Mouse (Mus musculus): ENCODE data around the gene Ppp1r12c. TPM values are rescaled to one million over a fixed set of nuclear protein-coding genes. Genes with fewer than 3 reads are reported as not detected.

Gene Ppp1r12c
- total RNA-seq, 2 experiments from 2014 or later: 154 TPM

DNA sequence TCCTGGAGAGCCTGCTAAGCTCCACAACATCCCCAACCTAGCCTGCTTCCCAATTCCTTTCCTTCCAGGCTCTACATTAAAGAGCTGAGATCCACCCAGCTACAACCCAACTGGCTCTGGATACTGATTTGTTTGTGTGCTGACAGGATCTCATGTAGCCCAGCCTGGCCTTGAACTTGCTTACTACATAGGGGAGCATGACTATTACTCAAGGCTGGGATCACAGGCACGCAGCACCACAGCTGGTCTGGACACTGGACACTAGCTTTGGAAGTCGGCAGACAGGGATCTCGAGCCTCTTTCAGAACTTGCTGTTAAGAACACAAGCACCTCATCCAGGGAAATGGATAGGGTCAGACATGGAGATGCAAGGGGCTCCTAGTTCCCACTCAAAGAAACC, 5.0 kb downstream of the Ppp1r12c start:
- DNase-seq (ENCODE audit: low spot score in 2 of 2): no peak

GRCm38 (mm10) chr7:4493991-4494390, 7.5 kb downstream of the Ppp1r12c start:
- no peak for DNase-seq (ENCODE audit: low spot score in 2 of 2)

DNA sequence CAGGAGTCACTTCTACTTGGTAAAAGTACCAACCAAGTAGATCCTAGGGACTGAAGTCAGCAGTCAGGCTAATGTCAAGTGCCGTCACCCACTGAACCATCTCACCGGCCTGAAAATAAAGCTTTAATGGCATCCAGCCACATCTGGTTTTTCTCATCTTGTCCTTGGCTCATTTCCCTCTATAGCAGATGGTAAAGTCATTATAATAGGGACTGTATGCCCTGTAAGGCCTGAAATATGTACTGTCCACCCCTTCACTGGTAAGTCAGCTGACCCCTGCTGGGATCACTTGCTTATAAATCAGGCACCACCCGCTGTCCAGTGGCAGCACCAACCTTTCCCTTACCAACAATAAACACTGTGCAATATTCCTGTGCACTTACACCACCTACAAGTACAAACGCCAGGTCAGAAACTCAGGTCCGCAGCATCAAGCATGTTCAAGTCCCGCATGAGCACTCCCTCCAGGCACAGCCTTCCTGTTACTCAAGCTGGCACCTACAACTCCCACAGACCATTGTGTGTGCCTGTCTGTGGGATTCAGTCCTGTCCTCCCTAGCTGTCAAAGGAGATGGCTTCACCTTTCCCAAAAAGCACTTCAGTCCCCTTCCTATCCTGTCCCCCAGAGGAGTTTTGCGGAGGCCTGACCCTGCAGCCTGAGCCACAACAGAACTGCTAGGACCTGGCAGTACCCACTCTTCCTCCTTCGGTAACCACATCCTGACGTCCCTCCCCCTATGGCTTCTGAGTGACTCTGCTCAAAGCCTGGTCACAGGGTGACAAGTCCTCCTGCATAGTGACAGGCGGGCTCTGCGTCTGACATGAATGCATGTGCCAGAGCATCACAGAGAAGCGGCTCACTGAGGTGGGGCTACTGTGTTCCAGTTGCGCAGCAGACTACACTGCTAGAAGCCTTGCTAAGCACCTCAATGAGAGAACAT, 8.9 kb downstream of the Ppp1r12c start:
- no peak for DNase-seq (ENCODE audit: low spot score in 2 of 2)

GRCm38 (mm10) chr7:4491308-4491707, 10.2 kb downstream of the Ppp1r12c start:
- no peak for DNase-seq (ENCODE audit: low spot score in 2 of 2)

DNA sequence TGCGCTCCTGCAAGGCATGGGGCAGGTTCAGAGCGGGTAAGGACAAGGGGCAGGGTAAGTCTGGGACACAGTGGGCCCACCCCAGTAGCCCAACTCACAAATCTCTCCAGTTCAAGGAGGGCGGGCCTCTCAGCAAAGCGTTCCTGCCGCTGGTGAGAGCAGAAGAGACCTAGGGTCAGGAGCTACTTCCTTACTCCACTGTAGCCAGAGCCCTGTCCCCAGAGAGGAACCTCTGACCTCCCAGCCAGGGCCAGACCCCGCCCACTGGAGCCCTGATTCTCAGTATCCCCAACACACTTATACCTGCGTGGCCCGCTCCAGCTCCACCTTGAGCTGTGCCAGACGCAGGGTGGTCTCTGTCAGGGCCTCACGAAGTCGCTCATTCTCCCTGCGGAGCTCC, 19.2 kb downstream of the Ppp1r12c start:
- DNase-seq (ENCODE audit: low spot score in 2 of 2): no peak

- peak in 1 of 2 experiments; percentile 52 for DNase-seq (ENCODE audit: low spot score in 2 of 2)
Measured at GRCm38 (mm10) chr7:4479674-4480073, 21.8 kb downstream of the Ppp1r12c start.

DNA sequence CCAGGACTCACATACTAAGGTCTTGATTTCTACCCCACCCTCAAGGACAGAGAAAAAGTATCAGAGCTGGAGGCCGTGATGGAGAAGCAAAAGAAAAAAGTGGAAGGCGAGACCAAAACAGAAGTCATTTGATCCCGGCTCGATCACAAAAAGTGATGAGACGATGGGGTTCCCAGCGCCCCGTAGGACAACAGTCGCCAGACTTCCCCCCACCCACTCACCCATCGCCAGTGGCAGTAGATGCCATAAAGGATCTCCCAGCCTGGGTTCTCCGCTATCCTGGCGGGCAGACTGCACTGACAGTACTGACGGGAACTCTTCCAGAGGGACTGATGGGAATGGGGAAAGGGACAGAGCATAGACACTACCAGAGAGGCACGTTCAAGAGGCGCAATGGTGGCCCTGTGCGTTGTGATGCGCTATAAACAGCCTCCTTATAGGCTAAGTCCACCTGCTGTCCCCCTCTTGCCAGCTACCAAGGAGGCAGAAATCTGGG, 22.6 kb downstream of the Ppp1r12c start:
- no peak for DNase-seq (ENCODE audit: low spot score in 2 of 2)

GRCm38 (mm10) chr7:4478021-4478795, 23.3 kb downstream of the Ppp1r12c start:
- DNase-seq (ENCODE audit: low spot score in 2 of 2): peak; percentile 54 to 65

- no peak for DNase-seq (ENCODE audit: low spot score in 2 of 2)
Measured at GRCm38 (mm10) chr7:4473940-4474339, 27.5 kb downstream of the Ppp1r12c start.

GRCm38 (mm10) chr7:4471179-4471555, 30.3 kb downstream of the Ppp1r12c start:
- peak; percentile 89 to 93 for DNase-seq (ENCODE audit: low spot score in 2 of 2)

- peak; percentile 66 to 73 for DNase-seq (ENCODE audit: low spot score in 2 of 2)
Measured at GRCm38 (mm10) chr7:4470275-4471178, 31.0 kb downstream of the Ppp1r12c start.

DNA sequence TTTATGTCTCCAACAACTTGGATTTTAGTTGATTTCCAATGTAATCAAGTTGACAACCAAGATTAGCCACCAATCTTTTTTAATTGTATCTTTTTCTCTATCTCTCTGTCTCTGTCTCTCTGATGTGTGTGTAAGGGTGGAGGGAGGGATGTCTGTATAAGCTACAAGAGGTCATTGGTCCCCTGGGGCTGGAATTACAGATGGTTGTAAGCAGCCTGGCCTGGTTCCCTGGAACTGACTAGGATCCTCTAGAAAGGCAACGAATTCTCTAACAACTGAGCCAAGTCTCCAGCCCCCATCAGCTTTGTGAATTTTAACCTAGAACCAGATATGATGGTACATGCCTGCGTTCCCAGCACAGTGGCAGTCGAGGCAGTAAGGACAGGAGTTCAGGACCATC, 33.7 kb downstream of the Ppp1r12c start:
- DNase-seq (ENCODE audit: low spot score in 2 of 2): no peak

DNA sequence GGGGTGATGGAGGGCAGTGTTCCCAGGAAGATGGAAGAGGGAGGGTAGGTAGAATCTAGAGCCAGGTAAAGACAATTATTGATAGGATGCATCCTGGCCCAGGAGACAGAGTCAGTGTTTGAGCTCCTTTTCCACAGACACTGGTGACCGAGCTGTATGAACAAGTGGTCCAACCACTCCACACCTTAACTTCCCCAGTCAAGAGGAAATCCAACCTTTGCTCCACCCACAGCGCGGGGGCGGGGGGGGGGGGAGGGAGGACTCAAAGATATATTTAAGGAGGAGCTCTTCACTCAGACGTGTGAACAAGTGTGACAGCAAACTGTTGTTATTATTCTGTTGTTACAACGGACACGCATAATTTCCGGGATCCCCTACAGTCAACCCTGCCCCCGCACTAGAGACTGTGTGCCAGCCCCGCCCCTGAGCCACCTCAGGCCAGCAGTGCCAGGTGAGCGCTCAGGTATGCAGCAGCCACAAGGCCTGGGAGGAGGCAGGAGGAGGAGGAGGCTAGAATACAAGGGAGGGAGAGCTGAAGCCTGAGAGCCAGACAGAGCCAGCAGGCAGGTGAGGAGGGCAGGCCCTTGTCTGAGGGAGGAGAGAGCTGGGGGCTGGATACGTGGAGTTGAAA, 37.2 kb downstream of the Ppp1r12c start:
- no peak for DNase-seq (ENCODE audit: low spot score in 2 of 2)

DNA sequence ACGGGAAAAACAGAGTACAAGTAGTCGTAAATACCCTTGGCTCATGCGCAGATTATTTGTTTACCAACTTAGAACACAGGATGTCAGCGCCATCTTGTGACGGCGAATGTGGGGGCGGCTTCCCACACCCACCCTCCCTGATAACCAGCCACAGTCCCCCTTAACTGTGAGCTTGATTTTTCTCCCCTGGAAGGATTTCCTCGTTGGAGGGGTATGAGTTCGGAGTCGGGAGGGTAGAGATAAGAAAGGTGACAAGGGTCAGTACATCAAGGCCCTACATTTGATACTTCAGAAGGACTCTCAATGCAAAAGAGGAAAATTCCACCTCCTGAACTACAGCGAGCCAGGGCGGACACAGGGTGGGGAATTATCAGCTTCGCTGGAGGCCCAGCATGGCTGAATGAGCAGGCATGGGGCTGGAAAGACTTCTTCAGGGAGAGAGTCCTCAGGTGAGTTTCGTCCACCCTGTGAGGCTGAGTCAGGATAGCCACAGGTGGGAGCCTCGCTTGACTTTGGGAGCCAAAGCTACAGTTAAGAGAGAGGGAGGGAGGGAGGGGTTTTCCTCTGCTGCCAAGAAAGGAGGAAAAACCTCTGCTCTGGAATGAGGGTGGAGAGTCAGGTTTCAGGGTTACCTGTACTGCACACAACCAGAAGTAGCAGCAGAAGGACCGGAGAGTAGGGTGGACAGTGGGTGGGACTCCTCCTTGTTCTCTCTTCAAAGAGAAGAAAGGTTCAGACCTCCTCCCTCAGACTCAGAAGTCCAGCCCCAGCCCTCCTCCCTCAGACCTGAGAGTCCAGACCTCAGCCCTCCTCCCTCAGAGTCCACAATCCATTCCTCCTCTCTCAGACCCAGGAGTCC, 40.7 kb downstream of the Ppp1r12c start, which contains the start of gene Eps8l1:
TSS of gene Eps8l1 (plus strand) at position 99 of the 859 bp plus-strand sequence.
- no peak for DNase-seq (ENCODE audit: low spot score in 2 of 2)

GRCm38 (mm10) chr7:4452644-4453043, 48.8 kb downstream of the Ppp1r12c start:
- no peak for DNase-seq (ENCODE audit: low spot score in 2 of 2)

GRCm38 (mm10) chr7:4449211-4449610, 52.3 kb downstream of the Ppp1r12c start:
- DNase-seq (ENCODE audit: low spot score in 2 of 2): no peak

DNA sequence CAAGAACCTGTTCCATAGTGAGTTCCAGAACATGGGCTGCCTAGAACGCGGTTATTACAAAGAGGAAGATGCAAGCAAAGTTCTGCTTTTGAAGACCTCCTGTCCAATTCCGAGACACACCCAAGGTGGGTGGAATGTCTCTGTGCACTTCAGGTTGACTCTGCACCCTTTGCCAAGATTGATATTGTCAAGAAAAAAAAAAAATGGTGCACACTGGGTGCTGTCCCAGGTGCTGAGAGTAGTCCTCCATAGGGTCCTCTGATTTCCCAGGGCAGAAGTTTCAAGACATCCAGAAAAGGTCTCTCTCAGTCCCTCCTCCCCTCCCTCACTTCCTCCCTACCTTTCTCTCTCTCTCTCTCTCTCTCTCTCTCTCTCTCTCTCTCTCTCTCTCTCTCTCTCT, 53.0 kb downstream of the Ppp1r12c start:
- no peak for DNase-seq (ENCODE audit: low spot score in 2 of 2)

DNA sequence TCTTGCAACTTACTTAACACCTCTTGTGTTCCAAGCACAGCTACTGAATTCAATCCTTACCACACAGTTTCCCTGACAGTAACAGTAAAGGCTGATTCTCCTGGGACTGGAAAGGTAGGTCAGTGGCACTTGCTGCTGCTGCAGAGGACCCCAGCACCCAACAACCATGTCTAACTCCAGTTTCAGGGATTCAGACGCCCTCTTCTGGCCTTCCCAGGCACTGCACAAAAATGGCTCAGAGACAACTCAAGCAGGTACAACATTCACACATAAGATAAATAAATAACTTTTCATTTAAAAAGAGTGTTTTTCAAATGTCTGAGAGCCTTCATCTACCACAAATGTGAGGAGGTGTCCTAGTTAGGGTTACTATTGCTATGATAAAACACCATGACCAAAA, 54.3 kb downstream of the Ppp1r12c start:
- DNase-seq (ENCODE audit: low spot score in 2 of 2): no peak

DNA sequence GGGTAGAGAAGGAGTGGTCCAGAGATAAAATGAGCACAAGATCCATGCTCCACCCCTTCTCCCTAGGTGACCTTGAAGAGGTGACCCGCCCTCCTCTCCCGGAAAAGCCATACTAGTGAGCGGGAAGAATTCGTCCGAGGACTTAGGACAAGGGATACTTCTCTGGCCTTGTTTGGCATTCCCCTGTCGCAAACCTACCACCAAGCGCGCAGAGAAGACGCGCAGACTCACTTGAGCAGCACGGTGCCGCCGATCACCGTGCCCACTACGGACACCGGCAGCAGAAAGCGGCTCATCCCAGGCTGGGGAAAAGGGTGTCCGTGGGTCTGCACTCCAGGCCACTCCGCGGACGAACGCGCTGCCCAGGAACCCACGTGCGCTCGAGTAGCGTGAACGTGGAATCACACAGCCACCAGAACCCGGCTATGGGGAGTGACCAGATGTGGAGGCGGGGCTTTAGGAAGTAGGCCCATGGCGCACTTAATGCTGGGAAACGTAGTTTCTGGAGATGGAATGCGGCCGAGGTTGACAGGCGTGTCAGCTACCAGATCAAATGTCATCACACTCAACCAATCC, 56.2 kb downstream of the Ppp1r12c start, which contains the start of gene Rdh13:
TSS of gene Rdh13 (minus strand) at position 434 of the 576 bp plus-strand sequence.
- DNase-seq (ENCODE audit: low spot score in 2 of 2): peak; percentile 88 to 91
